Mouse (Mus musculus): ENCODE results near the gene Prkn.

DNA sequence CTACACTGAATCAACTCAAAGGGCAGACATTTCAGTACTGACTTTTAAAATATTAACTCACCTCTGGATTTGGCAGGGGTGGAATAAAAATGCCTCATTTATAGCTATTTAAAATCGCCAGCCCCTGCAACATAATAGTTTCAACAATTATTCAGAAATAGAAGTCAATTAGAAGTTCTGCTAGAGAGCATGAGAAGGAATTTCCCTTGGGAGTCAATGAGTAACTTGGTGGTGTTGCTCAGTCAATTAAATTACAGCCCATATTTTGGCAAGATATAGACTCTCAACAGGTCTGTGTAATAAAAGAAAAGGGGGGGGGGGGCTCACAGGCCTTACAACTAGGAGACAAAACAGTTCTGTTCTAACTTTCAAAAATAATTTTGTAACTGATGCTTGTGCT lies 821.7 kb downstream of the Prkn start:
- no peak for TF ChIP-seq CTCF (IDR thresholded peaks at IDR 0.05 in 2 of 3, conservative IDR thresholded peaks at IDR 0.05 in 1 of 3; ENCODE audit: control insufficient read depth in 1 of 3, insufficient read depth in 1 of 3, low read depth in 2 of 3, low read length in 3 of 3, poor library complexity in 1 of 3, severe bottlenecking in 1 of 3)
- TF ChIP-seq SIN3A (IDR thresholded peaks at IDR 0.05; ENCODE audit: low read length): no peak
- TF ChIP-seq MXI1 (IDR thresholded peaks at IDR 0.05; ENCODE audit: low read depth, low read length): no peak
- no peak for TF ChIP-seq NRF1 (IDR thresholded peaks at IDR 0.05; ENCODE audit: insufficient read depth, low read depth, low read length, poor library complexity, severe bottlenecking)
- no peak for TF ChIP-seq BHLHE40 (IDR thresholded peaks at IDR 0.05; ENCODE audit: borderline replicate concordance, low read depth, low read length)
- no peak for TF ChIP-seq GATA1 (IDR thresholded peaks at IDR 0.05; ENCODE audit: low read depth, low read length)
- no peak for TF ChIP-seq ZNF384 (IDR thresholded peaks at IDR 0.05; ENCODE audit: low read depth, low read length)
- TF ChIP-seq CHD2 (IDR thresholded peaks at IDR 0.05; ENCODE audit: low read length): no peak
- no peak for TF ChIP-seq POLR2A (IDR thresholded peaks at IDR 0.05; ENCODE audit: control insufficient read depth in 1 of 2, insufficient read depth in 1 of 2, low read depth in 1 of 2, low read length in 2 of 2, poor library complexity in 1 of 2)
- no peak for TF ChIP-seq ELF1 (IDR thresholded peaks at IDR 0.05; ENCODE audit: low read depth, low read length)
- TF ChIP-seq ZKSCAN1 (IDR thresholded peaks at IDR 0.05; ENCODE audit: low read depth, low read length): no peak
- no peak for TF ChIP-seq USF1 (IDR thresholded peaks at IDR 0.05; ENCODE audit: low read depth, low read length)
- no peak for TF ChIP-seq RAD21 (IDR thresholded peaks at IDR 0.05; ENCODE audit: low read depth, low read length)

All from MEL (cell line).